Mouse (Mus musculus) T-cell, adult 2 months (primary cell): ENCODE measurements around the gene Cmtm7.

Source experiments
- DNase-seq: peaks from one replicate; pipeline ENCODE4 v3.0.0; 2022; ENCODE audit warnings: low spot score

Gene Cmtm7

GRCm38 (mm10) chr9:114716677-114717331 lies 64.9 kb downstream of the Cmtm7 start:
- DNase-seq = no peak

- DNase-seq = no peak
These were observed 68.2 kb downstream of the Cmtm7 start for GRCm38 (mm10) chr9:114713481-114713880.

GRCm38 (mm10) chr9:114710345-114710744 lies 71.3 kb downstream of the Cmtm7 start:
- peak; percentile 55 for DNase-seq

- no peak for DNase-seq
These were observed 73.9 kb downstream of the Cmtm7 start for GRCm38 (mm10) chr9:114707805-114708204.
